Mouse (Mus musculus): ENCODE data around the gene Zfp11.
"Not testable (repeated sequence)": the region's sequence is repeated elsewhere in the genome, so short reads cannot be mapped to it uniquely, and the experiment has no call there.

Gene Zfp11

GRCm38 (mm10) chr5:129670036-129670458, at the start of gene Zfp11:
TSS of gene Zfp11 (minus strand) at chr5:129670099.
- in situ Hi-C loops (cut with MboI, MseI) = no loop called here

- in situ Hi-C loops (cut with MboI, MseI) = no loop called here
Measured at GRCm38 (mm10) chr5:129717016-129717415, 47.1 kb upstream of the Zfp11 start.

GRCm38 (mm10) chr5:129715326-129715861, 45.5 kb upstream of the Zfp11 start, which contains the start of gene Mrps17:
TSS of gene Mrps17 (plus strand) at chr5:129715497.
- in situ Hi-C loops (cut with MboI, MseI) = no loop called here

- in situ Hi-C loops (cut with MboI, MseI) = no loop called here
Measured at GRCm38 (mm10) chr5:129708412-129708811, 38.5 kb upstream of the Zfp11 start, which contains the start of gene Sept14. TSS of gene Sept14 (minus strand) at chr5:129708512.

- in situ Hi-C loops (cut with MboI, MseI) = no loop called here
Measured at GRCm38 (mm10) chr5:129703368-129703767, 33.5 kb upstream of the Zfp11 start.

- in situ Hi-C loops (cut with MboI, MseI) = no loop called here
Measured at GRCm38 (mm10) chr5:129701706-129702105, 31.8 kb upstream of the Zfp11 start.

GRCm38 (mm10) chr5:129700506-129700905, 30.6 kb upstream of the Zfp11 start:
- in situ Hi-C loops (cut with MboI, MseI) = no loop called here

- in situ Hi-C loops (cut with MboI, MseI) = no loop called here
Measured at GRCm38 (mm10) chr5:129690528-129690927, 20.6 kb upstream of the Zfp11 start.

- in situ Hi-C loops (cut with MboI, MseI) = no loop called here
Measured at GRCm38 (mm10) chr5:129687621-129688020, 17.7 kb upstream of the Zfp11 start.

GRCm38 (mm10) chr5:129685141-129685540, 15.2 kb upstream of the Zfp11 start:
- in situ Hi-C loops (cut with MboI, MseI) = not testable (repeated sequence)

- in situ Hi-C loops (cut with MboI, MseI) = no loop called here
Measured at GRCm38 (mm10) chr5:129669453-129670035, 355 bp downstream of the Zfp11 start.

GRCm38 (mm10) chr5:129667851-129668250, 2.0 kb downstream of the Zfp11 start:
- in situ Hi-C loops (cut with MboI, MseI) = no loop called here

- in situ Hi-C loops (cut with MboI, MseI) = no loop called here
Measured at GRCm38 (mm10) chr5:129666271-129666909, 3.5 kb downstream of the Zfp11 start.

- in situ Hi-C loops (cut with MboI, MseI) = no loop called here
Measured at GRCm38 (mm10) chr5:129664090-129664489, 5.8 kb downstream of the Zfp11 start.

GRCm38 (mm10) chr5:129657931-129658330, 12.0 kb downstream of the Zfp11 start:
- in situ Hi-C loops (cut with MboI, MseI) = no loop called here

- in situ Hi-C loops (cut with MboI, MseI) = no loop called here
Measured at GRCm38 (mm10) chr5:129657016-129657415, 12.9 kb downstream of the Zfp11 start.

GRCm38 (mm10) chr5:129650858-129651257, 19.0 kb downstream of the Zfp11 start:
- in situ Hi-C loops (cut with MboI, MseI) = no loop called here

GRCm38 (mm10) chr5:129632270-129633250, 37.3 kb downstream of the Zfp11 start:
- in situ Hi-C loops (cut with MboI, MseI) = not testable (repeated sequence)

GRCm38 (mm10) chr5:129626586-129626985, 43.3 kb downstream of the Zfp11 start:
- in situ Hi-C loops (cut with MboI, MseI) = not testable (repeated sequence)

- in situ Hi-C loops (cut with MboI, MseI) = no loop called here
Measured at GRCm38 (mm10) chr5:129626099-129626498, 43.8 kb downstream of the Zfp11 start.

- in situ Hi-C loops (cut with MboI, MseI) = no loop called here
Measured at GRCm38 (mm10) chr5:129621361-129621760, 48.5 kb downstream of the Zfp11 start.

- in situ Hi-C loops (cut with MboI, MseI) = not testable (repeated sequence)
Measured at GRCm38 (mm10) chr5:129620600-129620999, 49.3 kb downstream of the Zfp11 start.
